Mouse (Mus musculus): Measurements from ENCODE around the gene Tmem255b. TPM values are rescaled to one million over a fixed set of nuclear protein-coding genes. Genes with fewer than 3 reads are reported as not detected.

Gene Tmem255b
- polyA plus RNA-seq, 1 experiment from 2014 or later: 0.57 TPM

- no peak overlapping the region for H3K27ac ChIP-seq (ENCODE audit: low read length)
- no peaks in the 10 kb centered on the region for H3K27me3 ChIP-seq (replicated peaks; ENCODE audit: insufficient read depth, low read length)
- H3K36me3 ChIP-seq (ENCODE audit: insufficient read depth, low read length): peaks cover 6% of the 10 kb centered on the region; the same call in 1 of the 2 replicates
- TF ChIP-seq CTCF (IDR thresholded peaks at IDR 0.05) (no peak), EP300 (IDR thresholded peaks at IDR 0.05) (no peak)
- peaks cover 10% of the 10 kb centered on the region; the same call in 1 of the 2 replicates for H3K4me1 ChIP-seq (ENCODE audit: insufficient read depth, low read depth, low read length)
- no peak overlapping the region for H3K4me2 ChIP-seq (replicated peaks; ENCODE audit: low read depth, low read length)
- 53% methylated on average over 7 of the region's 7 CpGs for WGBS
- no peak overlapping the region for H3K4me3 ChIP-seq (ENCODE audit: low read depth, low read length)
- no peak overlapping the region for H3K9ac ChIP-seq (replicated peaks; ENCODE audit: low read depth)
- no peak for DNase-seq (ENCODE audit: low spot score)
- no peaks in the 10 kb centered on the region for H3K9me3 ChIP-seq (ENCODE audit: low read length)
- no peak for ATAC-seq
Observed at GRCm38 (mm10) chr8:13465324-13465723, 30.3 kb downstream of the Tmem255b start.

GRCm38 (mm10) chr8:13466989-13467388, 32.0 kb downstream of the Tmem255b start:
- Histone ChIP-seq H3K36me3 (ENCODE audit: insufficient read depth, low read length) (peaks cover 6% of the 10 kb centered on the region; the same call in 1 of the 2 replicates), H3K27me3 (replicated peaks; ENCODE audit: insufficient read depth, low read length) (no peaks in the 10 kb centered on the region), H3K9ac (replicated peaks; ENCODE audit: low read depth) (no peak overlapping the region), H3K27ac (ENCODE audit: low read length) (no peak overlapping the region), H3K4me2 (replicated peaks; ENCODE audit: low read depth, low read length) (no peak overlapping the region), H3K4me3 (ENCODE audit: low read depth, low read length) (no peak overlapping the region), H3K4me1 (ENCODE audit: insufficient read depth, low read depth, low read length) (peaks cover 10% of the 10 kb centered on the region; the same call in 1 of the 2 replicates), H3K9me3 (ENCODE audit: low read length) (no peaks in the 10 kb centered on the region)
- no peak for ATAC-seq
- DNase-seq (ENCODE audit: low spot score): no peak
- TF ChIP-seq CTCF (IDR thresholded peaks at IDR 0.05): peak; percentile 60
- no peak for TF ChIP-seq EP300 (IDR thresholded peaks at IDR 0.05)
- WGBS: 61% methylated on average over 5 of the region's 5 CpGs

GRCm38 (mm10) chr8:13468737-13469136, 33.7 kb downstream of the Tmem255b start:
- H3K4me3 ChIP-seq (ENCODE audit: low read depth, low read length): no peak overlapping the region
- peak; percentile 24 for DNase-seq (ENCODE audit: low spot score)
- peak; percentile 53 for ATAC-seq
- no peak overlapping the region for H3K27ac ChIP-seq (ENCODE audit: low read length)
- H3K27me3 ChIP-seq (replicated peaks; ENCODE audit: insufficient read depth, low read length): no peaks in the 10 kb centered on the region
- no peak overlapping the region for H3K4me2 ChIP-seq (replicated peaks; ENCODE audit: low read depth, low read length)
- no peak overlapping the region for H3K9ac ChIP-seq (replicated peaks; ENCODE audit: low read depth)
- WGBS: 61% methylated on average over 9 of the region's 9 CpGs
- no peak for TF ChIP-seq EP300 (IDR thresholded peaks at IDR 0.05)
- peak; percentile 36 for TF ChIP-seq CTCF (IDR thresholded peaks at IDR 0.05)
- peaks cover 6% of the 10 kb centered on the region; the same call in 1 of the 2 replicates for H3K36me3 ChIP-seq (ENCODE audit: insufficient read depth, low read length)
- H3K4me1 ChIP-seq (ENCODE audit: insufficient read depth, low read depth, low read length): no peaks in the 10 kb centered on the region
- H3K9me3 ChIP-seq (ENCODE audit: low read length): no peaks in the 10 kb centered on the region

- ATAC-seq (no peak), DNase-seq (ENCODE audit: low spot score) (no peak)
- no peaks in the 10 kb centered on the region for H3K27me3 ChIP-seq (replicated peaks; ENCODE audit: insufficient read depth, low read length)
- H3K4me3 ChIP-seq (ENCODE audit: low read depth, low read length): no peak overlapping the region
- no peak overlapping the region for H3K27ac ChIP-seq (ENCODE audit: low read length)
- 76% methylated on average over 11 of the region's 11 CpGs for WGBS
- H3K36me3 ChIP-seq (ENCODE audit: insufficient read depth, low read length): 0 out of 2 replicates have a peak, but pooled peaks cover 2% of the 10 kb centered on the region
- no peaks in the 10 kb centered on the region for H3K4me1 ChIP-seq (ENCODE audit: insufficient read depth, low read depth, low read length)
- no peak overlapping the region for H3K9ac ChIP-seq (replicated peaks; ENCODE audit: low read depth)
- H3K4me2 ChIP-seq (replicated peaks; ENCODE audit: low read depth, low read length): no peak overlapping the region
- TF ChIP-seq CTCF (IDR thresholded peaks at IDR 0.05) (no peak), EP300 (IDR thresholded peaks at IDR 0.05) (no peak)
- H3K9me3 ChIP-seq (ENCODE audit: low read length): no peaks in the 10 kb centered on the region
Observed at GRCm38 (mm10) chr8:13471484-13471883, 36.5 kb downstream of the Tmem255b start.

GRCm38 (mm10) chr8:13472284-13472683, 37.3 kb downstream of the Tmem255b start:
- peak; percentile 82 for ATAC-seq
- H3K27ac ChIP-seq (ENCODE audit: low read length): no peak overlapping the region
- peak; percentile 70 for DNase-seq (ENCODE audit: low spot score)

GRCm38 (mm10) chr8:13475892-13476291, 40.9 kb downstream of the Tmem255b start:
- Histone ChIP-seq H3K4me3 (ENCODE audit: low read depth, low read length) (no peak overlapping the region), H3K27me3 (replicated peaks; ENCODE audit: insufficient read depth, low read length) (no peaks in the 10 kb centered on the region), H3K27ac (ENCODE audit: low read length) (no peak overlapping the region), H3K4me1 (ENCODE audit: insufficient read depth, low read depth, low read length) (peaks cover 3% of the 10 kb centered on the region; the same call in 1 of the 2 replicates), H3K9me3 (ENCODE audit: low read length) (no peaks in the 10 kb centered on the region), H3K9ac (replicated peaks; ENCODE audit: low read depth) (no peak overlapping the region), H3K36me3 (ENCODE audit: insufficient read depth, low read length) (peaks cover 14% of the 10 kb centered on the region; the same call in 1 of the 2 replicates), H3K4me2 (replicated peaks; ENCODE audit: low read depth, low read length) (no peak overlapping the region)
- TF ChIP-seq EP300 (IDR thresholded peaks at IDR 0.05) (no peak), CTCF (IDR thresholded peaks at IDR 0.05) (peak; percentile 47)
- WGBS: 52% methylated on average over 9 of the region's 9 CpGs
- DNase-seq (ENCODE audit: low spot score) (no peak), ATAC-seq (no peak)

More at GRCm38 (mm10) chr8:13472284-13472683, 37.3 kb downstream of the Tmem255b start:
- Histone ChIP-seq H3K9ac (replicated peaks; ENCODE audit: low read depth) (no peak overlapping the region), H3K36me3 (ENCODE audit: insufficient read depth, low read length) (0 out of 2 replicates have a peak, but pooled peaks cover 4% of the 10 kb centered on the region), H3K4me2 (replicated peaks; ENCODE audit: low read depth, low read length) (no peak overlapping the region), H3K4me3 (ENCODE audit: low read depth, low read length) (no peak overlapping the region), H3K4me1 (ENCODE audit: insufficient read depth, low read depth, low read length) (no peaks in the 10 kb centered on the region), H3K27me3 (replicated peaks; ENCODE audit: insufficient read depth, low read length) (no peaks in the 10 kb centered on the region), H3K9me3 (ENCODE audit: low read length) (no peaks in the 10 kb centered on the region)
- TF ChIP-seq CTCF (IDR thresholded peaks at IDR 0.05): no peak
- no peak for TF ChIP-seq EP300 (IDR thresholded peaks at IDR 0.05)
- 32% methylated on average over 7 of the region's 7 CpGs for WGBS
